Mouse (Mus musculus) liver, postnatal 0 days (tissue): ENCODE measurements around the gene Tmed3. TPM values are rescaled to one million over a fixed set of nuclear protein-coding genes. Genes with fewer than 3 reads are reported as not detected.

Source experiments
- ATAC-seq: fragments of 200-750 bp; cut with Nextera tagmentation; 2 replicates; pipeline ENCODE4 v1.8.0; 2017; ENCODE audit warnings: mild to moderate bottlenecking, moderate library complexity
- DNase-seq: peaks from one replicate; pipeline ENCODE4 v3.0.0-alpha.2; 2016
- H3K27ac ChIP-seq: fragments of 300-500 bp; sonication (generic); 2 replicates; pipeline ENCODE4 v1.5.1; 2014; ENCODE audit warnings: antibody characterized with exemption, moderate library complexity, mild to moderate bottlenecking, low read depth
- H3K27me3 ChIP-seq: fragments of 300-500 bp; sonication (generic); 2 replicates; pipeline ENCODE4 v1.6.1; 2014; ENCODE audit warnings: low read length, control low read depth, mixed read lengths; ENCODE audit not compliant: insufficient read depth
- H3K36me3 ChIP-seq: fragments of 300-500 bp; sonication (generic); replicated peaks from 2 replicates; pipeline ENCODE4 v1.6.1; 2014; ENCODE audit warnings: mild to moderate bottlenecking, control low read depth, low read length, moderate library complexity, mixed read lengths; ENCODE audit not compliant: insufficient read depth
- H3K4me1 ChIP-seq: fragments of 300-500 bp; sonication (generic); 2 replicates; pipeline ENCODE4 v1.6.1; 2014; ENCODE audit warnings: antibody characterized with exemption, mild to moderate bottlenecking, control low read depth; ENCODE audit not compliant: insufficient read depth
- H3K4me2 ChIP-seq: fragments of 300-500 bp; sonication (generic); 2 replicates; pipeline ENCODE4 v1.6.1; 2014; ENCODE audit warnings: low read depth, mild to moderate bottlenecking, low read length, moderate library complexity, mixed read lengths
- H3K4me3 ChIP-seq: fragments of 300-500 bp; sonication (generic); 2 replicates; pipeline ENCODE4 v1.5.1; 2014; ENCODE audit warnings: low read depth, low read length
- H3K9ac ChIP-seq: fragments of 300-500 bp; sonication (generic); replicated peaks from 2 replicates; pipeline ENCODE4 v1.6.1; 2014; ENCODE audit warnings: mild to moderate bottlenecking, moderate library complexity
- H3K9me3 ChIP-seq: fragments of 300-500 bp; sonication (generic); 2 replicates; pipeline ENCODE4 v1.6.1; 2016; ENCODE audit warnings: mild to moderate bottlenecking, control low read depth, low read length, mixed read lengths
- CTCF ChIP-seq: sonication (generic); IDR thresholded peaks from 2 replicates; pipeline ENCODE4 v1.5.1; 2016; ENCODE audit warnings: antibody characterized with exemption, low read depth
- EP300 ChIP-seq: IDR thresholded peaks from 2 replicates; pipeline ENCODE4 v1.6.1; 2016; ENCODE audit warnings: antibody characterized with exemption, low read depth, mild to moderate bottlenecking
- WGBS: fragments of 180-500 bp; shearing (Covaris S2); extraction: QIAGEN DNeasy Blood & Tissue Kit; methylation state at CpG from one replicate; pipeline ENCODE4 v1.1.7; 2014; ENCODE audit not compliant: insufficient replicate concordance; 5-methylcytosine and 5-hydroxymethylcytosine counted together
- polyA plus RNA-seq: library from polyadenylated mRNA; unstranded; fragments of >200 nt; fragmentation: Nextera tagmentation; extraction: Ambion mirVana; gene quantifications from 2 replicates; pipeline ENCODE4 v1.2.1, GENCODE M21; 2015

The Tmed3 gene
- 32.3 and 33.4 TPM in 2 replicates for polyA plus RNA-seq

DNA sequence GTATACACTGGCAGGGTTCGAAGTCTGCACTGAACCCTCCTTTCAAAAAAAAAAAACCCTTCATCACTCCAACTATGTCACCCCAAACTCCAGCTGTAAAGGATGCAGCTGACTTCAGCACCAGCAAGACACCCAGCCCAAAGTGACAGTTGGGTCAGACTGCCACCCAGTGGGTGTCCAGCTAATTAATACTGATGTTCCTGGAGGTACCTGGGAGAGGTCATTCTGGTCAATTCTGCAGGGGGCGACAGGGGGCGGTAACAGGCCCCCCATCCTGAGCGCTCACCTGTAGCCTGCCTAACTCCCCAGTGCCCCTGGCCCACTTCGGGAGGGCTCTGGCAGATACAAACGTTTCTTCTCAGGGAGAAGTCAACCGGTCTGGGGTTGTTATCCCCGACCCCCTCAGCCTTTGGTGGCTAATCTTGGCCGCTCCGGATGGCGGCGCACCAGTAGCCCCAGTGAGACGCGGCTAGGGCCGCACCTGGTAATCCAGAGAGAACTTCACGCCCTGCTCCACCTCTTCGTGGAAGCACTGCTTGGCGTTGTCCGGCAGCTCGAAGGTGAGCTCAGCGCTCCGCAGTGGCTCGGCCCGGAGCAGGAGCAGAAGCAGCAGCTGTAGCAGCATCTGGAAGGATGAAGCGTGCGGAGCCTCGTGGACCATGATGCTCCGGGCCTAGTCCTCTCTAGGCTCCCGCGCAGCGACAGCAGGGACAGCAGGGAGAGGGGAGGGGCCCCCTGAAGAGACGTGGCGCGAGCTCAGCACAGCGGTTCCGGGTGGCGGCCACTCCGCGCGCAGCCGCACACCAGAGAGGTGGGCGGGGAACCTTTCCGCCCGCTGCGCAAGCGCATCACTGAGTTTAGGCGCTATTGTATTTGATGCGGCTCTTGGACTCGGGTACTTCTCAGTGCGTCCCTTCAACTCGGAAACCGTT, at the start of gene Tmed3:
Gene Tmed3, minus strand, starts transcription at position 804 of the 932 bp plus-strand sequence.
- no peaks in the 10 kb centered on the region for H3K9me3 ChIP-seq
- no peaks in the 10 kb centered on the region for H3K27me3 ChIP-seq
- peak within 1 kb of the TSS; percentile 60 for H3K4me3 ChIP-seq
- H3K27ac ChIP-seq = peak within 1 kb of the TSS; percentile 75
- TF ChIP-seq EP300 (no peak), CTCF (peak; percentile 56)
- H3K36me3 ChIP-seq = peaks cover 17% of the 10 kb centered on the region
- peaks cover 30% of the 10 kb centered on the region for H3K4me1 ChIP-seq
- DNase-seq (peak; percentile 90), ATAC-seq (peak; percentile 97)
- peak within 1 kb of the TSS; percentile 78 for H3K4me2 ChIP-seq
- H3K9ac ChIP-seq = peak within 1 kb of the TSS; percentile 69
- WGBS = 2% methylated on average over 51 of the region's 52 CpGs

DNA sequence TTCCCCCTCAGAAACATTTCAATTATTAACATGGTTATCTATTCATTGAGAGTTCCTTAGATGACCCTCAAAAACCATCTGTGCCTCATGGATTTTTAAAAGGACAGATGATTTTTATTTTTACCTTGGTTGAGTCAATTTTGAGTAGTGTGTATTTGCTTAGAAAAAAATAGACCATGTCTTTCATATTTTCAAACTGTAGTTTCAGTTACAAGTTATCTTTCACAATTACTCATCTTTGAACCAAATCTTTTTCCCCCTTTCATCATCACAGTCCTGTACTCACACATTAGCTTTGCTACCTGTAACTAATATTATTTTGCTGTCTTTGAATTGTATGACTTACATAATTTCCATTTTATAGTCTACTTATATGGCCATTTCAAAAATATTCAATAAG, 35.2 kb upstream of the Tmed3 start:
- no peak for TF ChIP-seq CTCF
- no peak for TF ChIP-seq EP300
- no peak overlapping the region for H3K9ac ChIP-seq
- no peaks in the 10 kb centered on the region for H3K4me1 ChIP-seq
- no peak overlapping the region for H3K4me3 ChIP-seq
- ATAC-seq (no peak), DNase-seq (no peak)
- 0 out of 2 replicates have a peak, but pooled peaks cover 2% of the 10 kb centered on the region for H3K9me3 ChIP-seq
- no peak overlapping the region for H3K27ac ChIP-seq
- H3K36me3 ChIP-seq = no peaks in the 10 kb centered on the region
- no peak overlapping the region for H3K4me2 ChIP-seq
- 0 out of 2 replicates have a peak, but pooled peaks cover 6% of the 10 kb centered on the region for H3K27me3 ChIP-seq

DNA sequence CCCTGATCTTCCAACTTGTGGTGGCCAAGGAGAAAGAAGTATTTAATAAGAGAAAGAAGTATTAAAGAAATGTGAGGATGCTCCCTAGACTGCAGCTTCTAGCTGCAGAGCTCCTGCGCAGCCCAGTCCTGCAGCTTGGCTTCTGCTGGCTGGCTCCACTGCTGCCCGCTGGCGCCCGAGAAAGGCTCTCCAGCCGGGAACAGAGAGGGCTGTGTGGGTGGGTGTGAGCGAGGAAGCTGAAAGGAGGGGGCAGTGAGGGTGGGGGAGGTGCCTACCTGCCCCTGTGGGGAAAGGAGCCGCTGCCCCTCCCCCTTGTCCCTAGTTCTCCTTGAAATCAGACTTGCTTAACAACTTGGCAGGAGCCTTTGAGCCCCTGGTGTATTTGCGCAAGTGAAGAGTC, 33.4 kb upstream of the Tmed3 start, which contains the start of gene Ankrd34c:
Gene Ankrd34c, minus strand, starts transcription at position 181 of the 400 bp plus-strand sequence.
- no peak within 1 kb of the TSS for H3K4me2 ChIP-seq
- 0 out of 2 replicates have a peak, but pooled peaks cover 2% of the 10 kb centered on the region for H3K9me3 ChIP-seq
- TF ChIP-seq EP300 = no peak
- no peak for TF ChIP-seq CTCF
- H3K4me3 ChIP-seq = no peak within 1 kb of the TSS
- no peak for ATAC-seq
- H3K4me1 ChIP-seq = no peaks in the 10 kb centered on the region
- no peak within 1 kb of the TSS for H3K27ac ChIP-seq
- 4% methylated on average over 8 of the region's 8 CpGs for WGBS
- H3K27me3 ChIP-seq = 0 out of 2 replicates have a peak, but pooled peaks cover 6% of the 10 kb centered on the region
- H3K36me3 ChIP-seq = no peaks in the 10 kb centered on the region
- no peak for DNase-seq
- H3K9ac ChIP-seq = no peak within 1 kb of the TSS

DNA sequence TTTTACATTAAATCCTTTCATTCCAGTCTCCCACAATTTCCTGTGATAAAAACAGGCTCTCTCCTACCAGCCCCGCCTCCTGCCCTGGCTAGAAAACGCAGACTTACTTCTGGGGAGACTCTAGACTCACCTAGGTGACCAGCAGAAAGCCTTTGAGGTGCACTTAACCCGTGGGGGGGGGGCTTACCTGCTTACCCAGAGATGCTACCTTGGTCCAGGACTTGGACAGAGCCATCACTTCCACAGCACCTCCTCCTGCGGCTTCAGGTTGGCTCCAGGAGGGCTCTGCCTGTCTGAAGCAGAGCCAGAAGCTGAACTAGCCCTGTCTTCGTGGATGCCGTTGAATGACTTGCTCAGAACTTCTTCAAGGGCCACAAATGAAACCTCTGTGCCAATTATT, 33.0 kb upstream of the Tmed3 start:
- H3K4me2 ChIP-seq = no peak overlapping the region
- DNase-seq = no peak
- 10% methylated on average over 6 of the region's 6 CpGs for WGBS
- TF ChIP-seq CTCF (no peak), EP300 (no peak)
- no peaks in the 10 kb centered on the region for H3K36me3 ChIP-seq
- 0 out of 2 replicates have a peak, but pooled peaks cover 6% of the 10 kb centered on the region for H3K27me3 ChIP-seq
- no peaks in the 10 kb centered on the region for H3K4me1 ChIP-seq
- H3K9me3 ChIP-seq = 0 out of 2 replicates have a peak, but pooled peaks cover 2% of the 10 kb centered on the region
- no peak overlapping the region for H3K27ac ChIP-seq
- no peak for ATAC-seq
- no peak overlapping the region for H3K4me3 ChIP-seq
- no peak overlapping the region for H3K9ac ChIP-seq

DNA sequence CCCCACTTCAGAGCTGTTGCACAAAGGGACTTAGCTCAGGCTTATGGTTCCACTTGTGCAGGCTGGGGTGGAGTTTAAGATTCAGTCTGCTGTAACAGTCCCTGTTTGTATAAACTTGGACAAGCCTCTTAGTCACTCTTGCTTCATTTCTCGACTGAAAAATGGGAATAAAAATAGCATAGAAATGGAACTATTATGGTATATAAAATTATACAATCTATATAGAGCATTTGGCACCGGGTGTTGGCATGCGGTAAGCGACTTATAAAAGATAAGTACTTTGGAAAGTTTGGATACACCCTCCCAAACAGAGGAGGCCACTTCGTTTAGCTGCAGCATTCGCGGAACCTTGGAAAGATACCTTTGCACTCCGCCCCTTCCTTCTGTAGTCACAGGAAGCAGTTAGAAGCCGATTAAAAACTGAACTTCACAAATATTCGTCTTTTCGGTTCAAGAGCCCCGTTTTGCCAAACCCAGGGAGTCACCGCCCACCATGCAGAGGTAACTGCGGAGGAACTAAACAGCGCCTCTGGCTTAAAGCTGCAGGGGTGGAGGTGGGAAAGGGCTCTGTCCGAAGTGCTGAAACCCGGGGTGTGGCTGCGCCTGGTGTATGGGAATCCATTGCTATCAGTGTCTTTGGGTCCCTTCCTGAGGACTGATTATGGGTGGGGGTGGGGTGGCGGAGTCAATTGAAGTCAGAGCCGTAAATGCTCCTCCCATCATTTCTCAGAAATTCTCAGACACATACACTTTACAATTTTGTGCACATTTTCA, 32.3 kb upstream of the Tmed3 start:
- TF ChIP-seq EP300 (no peak), CTCF (no peak)
- Histone ChIP-seq H3K36me3 (no peaks in the 10 kb centered on the region), H3K9me3 (0 out of 2 replicates have a peak, but pooled peaks cover 2% of the 10 kb centered on the region), H3K9ac (no peak overlapping the region), H3K4me1 (no peaks in the 10 kb centered on the region), H3K4me2 (no peak overlapping the region), H3K27ac (no peak overlapping the region), H3K4me3 (no peak overlapping the region), H3K27me3 (0 out of 2 replicates have a peak, but pooled peaks cover 6% of the 10 kb centered on the region)
- ATAC-seq = no peak
- DNase-seq = peak; percentile 54
- 10% methylated on average over 20 of the region's 20 CpGs for WGBS

DNA sequence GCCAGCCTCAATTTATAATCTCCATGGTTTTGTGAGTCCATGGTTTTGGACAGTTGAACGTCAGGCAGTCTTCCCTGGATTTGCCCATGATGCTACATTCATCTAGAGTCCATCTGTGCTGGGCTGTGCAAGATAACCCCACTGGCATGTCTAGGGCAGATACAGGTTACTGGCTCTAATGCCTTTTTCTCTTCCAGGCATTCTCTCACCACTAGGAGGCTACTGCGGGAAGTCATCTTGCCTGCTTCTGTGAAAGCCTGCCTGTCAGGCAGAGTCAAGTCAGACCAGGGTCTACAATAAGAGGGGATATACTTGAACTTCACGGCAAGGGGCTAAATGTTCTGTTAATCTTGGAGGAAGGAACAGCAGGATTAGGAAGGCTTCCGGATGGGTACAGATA, 2.0 kb upstream of the Tmed3 start:
- Histone ChIP-seq H3K9ac (no peak overlapping the region), H3K36me3 (peaks cover under 1% of the 10 kb centered on the region; the same call in 1 of the 2 replicates), H3K27me3 (no peaks in the 10 kb centered on the region), H3K4me2 (no peak overlapping the region), H3K4me1 (peaks cover 16% of the 10 kb centered on the region), H3K27ac (no peak overlapping the region), H3K4me3 (no peak overlapping the region), H3K9me3 (no peaks in the 10 kb centered on the region)
- WGBS = 18% methylated on average over 4 of the region's 4 CpGs
- ATAC-seq = no peak
- DNase-seq = no peak
- TF ChIP-seq EP300 (no peak), CTCF (peak; percentile 61)
